Mouse (Mus musculus) kidney, adult 2 months (tissue): ENCODE measurements around the gene Dhx32.

Experiments
- CTCF ChIP-seq: fragments of 200-500 bp; conservative IDR thresholded peaks from 2 replicates; pipeline ENCODE4 v1.5.1; 2011; ENCODE audit warnings: low read depth, mild to moderate bottlenecking, control low read depth, low read length, moderate library complexity, mixed read lengths; ENCODE audit not compliant: insufficient read depth, insufficient read length
- POLR2A ChIP-seq: fragments of 200-500 bp; IDR thresholded peaks from one replicate; pipeline ENCODE4 v1.6.1; 2011; ENCODE audit warnings: low read depth, low read length, control low read depth

DNA sequence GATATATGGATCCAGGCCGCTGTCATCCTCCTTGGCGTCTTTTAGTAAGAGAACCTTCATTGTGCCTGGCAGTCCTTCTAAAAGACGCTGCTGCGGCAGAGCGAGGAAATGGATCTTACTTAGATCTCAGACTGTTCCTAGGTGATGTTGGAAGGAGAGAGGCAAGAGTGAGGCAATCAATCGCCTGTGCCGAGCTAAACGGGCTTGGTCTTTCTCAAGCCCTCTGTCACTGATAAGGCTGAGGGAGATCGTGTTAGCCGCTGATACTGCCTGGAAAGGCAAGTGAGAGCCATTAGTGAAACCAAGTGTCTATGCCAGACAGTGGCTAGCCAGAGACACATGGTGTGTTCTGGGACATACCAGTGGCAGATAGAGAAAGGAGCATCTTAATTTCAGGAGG lies 80.2 kb downstream of the Dhx32 start:
- TF ChIP-seq CTCF (no peak), POLR2A (no peak)
